Mouse (Mus musculus) kidney, adult 2 months (tissue): ENCODE data around the gene Napepld. TPM values are rescaled to one million over a fixed set of nuclear protein-coding genes. Genes with fewer than 3 reads are reported as not detected.
"Not testable (repeated sequence)": the region's sequence is repeated elsewhere in the genome, so short reads cannot be mapped to it uniquely, and the experiment has no call there.

Source experiments
- DNase-seq: peaks from one replicate; pipeline ENCODE4 v3.0.0; 2021
- H3K27ac ChIP-seq: fragments of 200-500 bp; 2 replicates; pipeline ENCODE4 v1.5.1; 2012; ENCODE audit warnings: low read depth, low read length, control low read depth, inconsistent platforms; ENCODE audit not compliant: insufficient read depth
- H3K27me3 ChIP-seq: fragments of 200-500 bp; replicated peaks from 2 replicates; pipeline ENCODE4 v1.6.1; 2012; ENCODE audit warnings: mild to moderate bottlenecking, moderate library complexity, low read length, inconsistent platforms; ENCODE audit not compliant: control insufficient read depth, insufficient read depth
- H3K36me3 ChIP-seq: fragments of 200-500 bp; 2 replicates; pipeline ENCODE4 v1.6.1; 2012; ENCODE audit warnings: mild to moderate bottlenecking, moderate library complexity, low read length, inconsistent platforms; ENCODE audit not compliant: control insufficient read depth, insufficient read depth
- H3K4me1 ChIP-seq: fragments of 200-500 bp; 2 replicates; pipeline ENCODE4 v1.6.1; 2011; ENCODE audit warnings: low read length; ENCODE audit not compliant: control insufficient read depth, insufficient read depth
- H3K4me3 ChIP-seq: fragments of 200-500 bp; 2 replicates; pipeline ENCODE4 v1.5.1; 2011; ENCODE audit warnings: mild to moderate bottlenecking, low read depth, low read length, control low read depth; ENCODE audit not compliant: insufficient read depth
- CTCF ChIP-seq: fragments of 200-500 bp; conservative IDR thresholded peaks from 2 replicates; pipeline ENCODE4 v1.5.1; 2011; ENCODE audit warnings: low read depth, mild to moderate bottlenecking, control low read depth, low read length, moderate library complexity, mixed read lengths; ENCODE audit not compliant: insufficient read depth, insufficient read length
- POLR2A ChIP-seq: fragments of 200-500 bp; IDR thresholded peaks from one replicate; pipeline ENCODE4 v1.6.1; 2011; ENCODE audit warnings: low read depth, low read length, control low read depth
- WGBS: fragments of 180-500 bp; shearing (Covaris S2); methylation state at CpG from one replicate; pipeline ENCODE4 v1.1.7; 2018; 5-methylcytosine and 5-hydroxymethylcytosine counted together
- polyA plus RNA-seq: library from polyadenylated mRNA; depleted of rRNA; stranded (reverse); fragments of >200 nt; gene quantifications from 2 replicates; pipeline ENCODE4 v1.2.3, GENCODE M21; 2012

The Napepld gene
- polyA plus RNA-seq, 1 experiment = 5.1 TPM

- peaks cover 4% of the 10 kb centered on the region; the same call in 1 of the 2 replicates for H3K4me1 ChIP-seq
- H3K27me3 ChIP-seq = no peaks in the 10 kb centered on the region
- H3K36me3 ChIP-seq = no peaks in the 10 kb centered on the region
- no peak overlapping the region for H3K4me3 ChIP-seq
- 83% methylated on average over 3 of the region's 3 CpGs for WGBS
- no peak overlapping the region for H3K27ac ChIP-seq
- no peak for TF ChIP-seq POLR2A
- TF ChIP-seq CTCF = no peak
- DNase-seq = no peak
Observed at GRCm38 (mm10) chr5:21703708-21704107, 2.5 kb upstream of the Napepld start.

- TF ChIP-seq CTCF = no peak
- WGBS = 57% methylated on average over 6 of the region's 6 CpGs
- peaks cover 4% of the 10 kb centered on the region; the same call in 1 of the 2 replicates for H3K4me1 ChIP-seq
- H3K36me3 ChIP-seq = no peaks in the 10 kb centered on the region
- H3K27me3 ChIP-seq = no peaks in the 10 kb centered on the region
- H3K27ac ChIP-seq = peak overlapping the region; percentile 89
- peak; percentile 73 for DNase-seq
- H3K4me3 ChIP-seq = no peak overlapping the region
Observed at GRCm38 (mm10) chr5:21702873-21703475, 1.8 kb upstream of the Napepld start.

DNA sequence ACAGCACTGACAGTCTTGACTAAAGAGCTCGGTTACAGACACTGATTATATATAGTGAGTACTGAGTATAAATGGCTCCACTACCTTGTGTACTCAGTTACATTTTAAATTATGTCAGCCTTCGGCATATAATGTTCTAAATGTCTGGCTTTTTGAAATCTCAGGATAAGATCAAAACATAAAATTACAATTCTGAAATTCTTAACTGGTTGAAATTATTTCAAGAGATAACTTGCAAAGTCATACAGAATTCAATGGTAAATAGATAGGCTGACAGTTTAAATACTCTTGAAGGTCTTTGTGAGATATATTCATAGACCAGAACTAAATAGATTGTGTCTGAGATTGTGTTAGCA, 791 bp upstream of the Napepld start:
- peak overlapping the region; percentile 98 for H3K27ac ChIP-seq
- 43% methylated on average over 2 of the region's 2 CpGs for WGBS
- DNase-seq = no peak
- peak overlapping the region; percentile 78 for H3K4me3 ChIP-seq
- TF ChIP-seq POLR2A (no peak), CTCF (no peak)
- no peaks in the 10 kb centered on the region for H3K27me3 ChIP-seq
- H3K36me3 ChIP-seq = no peaks in the 10 kb centered on the region
- H3K4me1 ChIP-seq = peaks cover 4% of the 10 kb centered on the region; the same call in 1 of the 2 replicates

- no peak for TF ChIP-seq CTCF
- Histone ChIP-seq H3K4me1 (peaks cover 4% of the 10 kb centered on the region; the same call in 1 of the 2 replicates), H3K27ac (peak overlapping the region; percentile 21; the same call in 1 of the 2 replicates), H3K27me3 (no peaks in the 10 kb centered on the region), H3K4me3 (peak overlapping the region; percentile 75), H3K36me3 (no peaks in the 10 kb centered on the region)
- no peak for DNase-seq
- under 1% methylated on average over 22 of the region's 22 CpGs for WGBS
Observed at GRCm38 (mm10) chr5:21700934-21701333, 262 bp downstream of the Napepld start.

GRCm38 (mm10) chr5:21700272-21700821, 849 bp downstream of the Napepld start:
- DNase-seq = no peak
- WGBS = 18% methylated on average over 10 of the region's 10 CpGs
- H3K36me3 ChIP-seq = no peaks in the 10 kb centered on the region
- no peak for TF ChIP-seq POLR2A
- no peak for TF ChIP-seq CTCF
- H3K27ac ChIP-seq = no peak overlapping the region
- H3K27me3 ChIP-seq = no peaks in the 10 kb centered on the region
- peak overlapping the region; percentile 32 for H3K4me3 ChIP-seq
- H3K4me1 ChIP-seq = peaks cover 4% of the 10 kb centered on the region; the same call in 1 of the 2 replicates

- not testable (repeated sequence) for H3K36me3 ChIP-seq, H3K27me3 ChIP-seq, H3K27ac ChIP-seq, H3K4me3 ChIP-seq, H3K4me1 ChIP-seq, DNase-seq
- WGBS = 82% methylated on average over 3 of the region's 3 CpGs
Observed at GRCm38 (mm10) chr5:21699555-21699954, 1.6 kb downstream of the Napepld start.

GRCm38 (mm10) chr5:21694854-21695490, 6.2 kb downstream of the Napepld start:
- H3K27ac ChIP-seq = no peak overlapping the region
- H3K36me3 ChIP-seq = no peaks in the 10 kb centered on the region
- H3K4me1 ChIP-seq = no peaks in the 10 kb centered on the region
- H3K27me3 ChIP-seq = no peaks in the 10 kb centered on the region
- no peak for DNase-seq
- WGBS = 92% methylated on average over 3 of the region's 3 CpGs
- no peak overlapping the region for H3K4me3 ChIP-seq
- TF ChIP-seq CTCF = no peak
- no peak for TF ChIP-seq POLR2A
